Mouse (Mus musculus): ENCODE data around the gene Grm7.

Gene Grm7

DNA sequence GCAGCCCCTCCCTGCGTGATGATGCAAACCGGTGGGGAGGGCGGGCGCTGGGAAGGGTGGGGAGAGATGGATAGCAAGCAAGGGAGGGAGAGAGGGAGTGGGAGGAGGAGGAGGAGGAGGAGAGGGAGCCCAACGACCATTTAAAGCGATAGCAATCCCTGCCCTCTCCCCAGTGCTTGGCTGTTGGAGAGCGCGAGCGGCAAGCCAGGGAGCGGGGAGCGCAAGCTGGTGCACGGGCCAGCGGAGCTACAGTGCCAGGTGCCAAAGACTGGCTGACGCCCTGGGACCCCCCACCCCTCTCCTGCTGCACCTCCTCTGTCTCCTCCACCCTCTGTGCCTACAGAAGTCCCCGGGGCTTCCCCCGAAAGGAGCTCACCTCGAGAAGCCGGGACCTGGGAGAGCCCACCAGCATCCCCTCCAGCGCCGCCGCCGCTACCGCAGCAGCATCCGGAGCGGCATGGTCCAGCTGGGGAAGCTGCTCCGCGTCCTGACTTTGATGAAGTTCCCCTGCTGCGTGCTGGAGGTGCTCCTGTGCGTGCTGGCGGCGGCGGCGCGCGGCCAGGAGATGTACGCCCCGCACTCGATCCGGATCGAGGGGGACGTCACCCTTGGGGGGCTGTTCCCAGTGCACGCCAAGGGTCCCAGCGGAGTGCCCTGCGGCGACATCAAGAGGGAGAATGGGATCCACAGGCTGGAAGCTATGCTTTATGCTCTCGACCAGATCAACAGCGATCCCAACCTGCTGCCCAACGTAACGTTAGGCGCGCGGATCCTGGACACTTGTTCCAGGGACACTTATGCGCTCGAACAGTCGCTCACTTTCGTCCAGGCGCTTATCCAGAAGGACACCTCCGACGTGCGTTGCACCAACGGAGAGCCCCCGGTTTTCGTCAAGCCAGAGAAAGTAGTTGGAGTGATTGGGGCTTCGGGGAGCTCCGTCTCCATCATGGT, at the start of gene Grm7:
Gene Grm7 (plus strand): TSS at position 171 of the 951 bp plus-strand sequence.
- DNase-seq = no peak

DNA sequence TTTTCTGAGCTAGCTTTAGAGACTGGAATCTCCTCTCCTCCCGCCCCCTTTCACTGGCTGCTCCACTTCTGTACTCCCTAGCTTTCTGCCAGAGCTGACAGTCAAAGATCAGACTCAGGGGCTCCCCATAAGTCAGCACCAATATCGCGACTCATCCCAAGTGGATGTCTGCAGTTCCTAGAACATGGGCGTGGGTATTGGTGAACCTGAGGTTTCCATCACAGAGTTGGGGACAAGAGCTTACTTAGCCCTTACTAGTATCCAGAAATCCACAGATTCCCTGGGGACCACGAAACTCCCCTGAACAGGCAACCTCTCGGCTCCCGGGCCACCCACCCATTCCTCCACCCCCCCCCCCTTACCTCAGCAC, 355 bp upstream of the Grm7 start:
- DNase-seq = no peak

DNA sequence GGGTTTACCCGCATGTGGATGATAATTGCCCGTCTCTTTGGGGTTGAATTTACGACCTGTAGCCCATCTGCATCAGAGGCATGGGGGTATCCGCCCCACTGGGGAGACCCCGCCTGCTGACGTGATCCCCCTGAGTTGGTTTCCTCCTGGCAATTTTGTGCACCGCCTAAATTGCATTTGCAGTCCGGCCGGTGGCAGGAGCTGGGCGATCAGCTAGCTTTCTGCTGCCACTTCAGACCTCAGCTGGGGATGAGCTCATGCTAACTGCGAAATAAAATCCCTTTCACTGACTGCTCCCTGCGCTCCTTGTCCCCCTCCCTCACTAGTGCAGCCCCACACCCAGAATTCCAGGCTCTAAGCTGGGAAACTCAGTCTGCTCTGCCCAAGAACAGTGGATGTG, 1.5 kb downstream of the Grm7 start:
- DNase-seq = no peak

DNA sequence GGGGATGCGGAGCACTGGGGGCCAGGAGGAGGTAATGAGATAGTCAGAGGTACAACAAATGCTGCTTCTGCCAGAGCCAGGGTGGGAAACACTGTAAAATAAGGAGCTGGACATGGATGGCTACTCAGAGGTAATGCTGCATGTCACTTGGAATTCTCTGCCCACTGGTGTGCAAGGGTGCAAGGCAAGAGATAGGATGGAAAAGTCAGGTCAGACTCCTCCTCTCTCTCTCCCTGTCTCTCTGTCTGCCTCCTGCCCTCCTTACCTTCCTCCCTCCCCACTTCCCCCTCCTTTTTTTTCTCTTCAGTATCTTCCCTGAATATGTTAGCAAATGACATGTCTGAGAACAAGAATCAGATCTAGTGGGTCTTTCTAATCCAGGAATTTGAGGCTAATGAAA, 3.8 kb downstream of the Grm7 start:
- DNase-seq = no peak

DNA sequence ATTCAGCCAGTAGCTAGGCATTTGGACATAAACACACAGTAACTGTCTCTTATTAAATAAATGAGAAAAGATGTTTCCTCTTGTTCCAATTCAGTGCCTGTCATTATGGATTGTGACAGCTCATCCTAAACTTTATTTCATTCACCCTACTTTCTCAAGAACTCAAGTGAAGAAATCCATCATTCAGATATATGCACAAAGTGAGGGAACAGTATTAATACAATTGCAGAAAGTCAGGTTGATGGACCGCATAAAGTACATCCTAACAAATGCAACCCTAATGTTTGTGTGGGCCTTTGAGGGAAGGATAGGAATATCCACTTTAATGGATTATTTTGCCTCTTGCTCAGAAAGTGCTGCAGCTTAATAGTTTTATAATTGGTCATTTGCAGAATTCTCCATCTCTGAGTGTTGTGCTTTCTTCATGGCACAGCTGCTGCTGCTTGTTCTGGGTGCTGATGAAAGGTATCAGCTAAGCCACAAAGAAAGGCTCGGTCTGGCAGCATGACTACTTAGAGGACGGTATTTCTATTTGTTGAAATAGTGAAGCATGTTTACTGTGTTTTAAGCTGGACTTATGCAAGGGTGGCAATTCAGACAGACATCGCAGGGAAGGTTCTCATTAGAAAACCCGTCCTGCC, 8.1 kb downstream of the Grm7 start:
- DNase-seq = no peak

DNA sequence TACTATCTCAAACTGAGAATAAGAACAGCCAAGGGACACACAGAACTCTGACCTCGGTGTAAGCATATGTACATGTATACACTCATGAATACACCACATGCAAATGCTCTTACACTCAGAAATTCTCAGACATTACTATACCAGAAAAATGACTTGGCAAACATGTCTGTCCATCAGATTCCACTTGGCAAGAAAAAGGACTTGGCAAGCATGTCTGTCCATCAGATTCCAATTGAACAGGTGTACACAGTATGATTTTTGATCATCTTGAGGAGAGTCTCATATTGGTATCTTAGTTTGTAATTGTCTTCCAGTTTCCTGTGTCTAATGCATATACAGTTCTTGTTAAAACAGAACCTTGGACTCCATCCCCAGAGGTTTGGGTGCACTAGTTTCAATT, 19.1 kb downstream of the Grm7 start:
- DNase-seq = no peak

DNA sequence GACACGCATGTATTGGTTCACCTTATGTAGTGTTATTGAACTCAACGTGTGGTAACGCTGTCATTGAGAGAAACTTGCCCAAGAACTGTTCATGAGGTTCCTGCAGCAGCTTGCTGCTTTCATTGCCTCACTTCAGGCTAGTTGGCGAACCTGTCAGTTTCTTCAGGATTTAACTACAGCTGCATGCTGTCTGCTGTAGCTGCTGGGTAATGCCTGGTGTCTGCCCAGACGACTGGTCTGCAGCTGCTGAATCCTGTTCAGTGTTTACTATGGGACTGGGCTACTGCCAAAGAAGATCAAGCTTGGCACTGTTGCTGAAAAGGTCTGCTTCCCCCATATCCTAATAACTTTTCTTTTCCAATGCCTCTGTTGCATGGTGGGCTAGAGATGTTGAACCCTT, 23.1 kb downstream of the Grm7 start:
- DNase-seq = no peak

DNA sequence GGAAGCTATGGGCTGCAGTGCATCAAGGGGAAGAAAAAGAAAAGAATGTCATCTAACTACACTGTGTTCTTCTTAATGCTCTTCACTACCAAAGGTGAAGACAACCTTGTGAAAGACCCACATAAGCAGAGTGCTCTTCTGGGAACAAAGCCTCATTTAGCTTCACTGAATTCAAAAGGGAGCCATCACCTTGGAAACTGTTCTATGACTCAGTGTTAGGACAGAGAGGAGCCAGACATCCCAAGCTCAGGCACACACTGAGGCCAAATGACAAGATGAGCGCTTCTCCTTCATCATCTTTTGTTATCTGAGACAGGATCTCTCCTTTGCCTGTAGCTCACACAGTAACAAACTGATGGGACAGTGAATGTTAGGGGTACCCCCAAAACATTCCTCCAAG, 45.6 kb downstream of the Grm7 start:
- DNase-seq = no peak

DNA sequence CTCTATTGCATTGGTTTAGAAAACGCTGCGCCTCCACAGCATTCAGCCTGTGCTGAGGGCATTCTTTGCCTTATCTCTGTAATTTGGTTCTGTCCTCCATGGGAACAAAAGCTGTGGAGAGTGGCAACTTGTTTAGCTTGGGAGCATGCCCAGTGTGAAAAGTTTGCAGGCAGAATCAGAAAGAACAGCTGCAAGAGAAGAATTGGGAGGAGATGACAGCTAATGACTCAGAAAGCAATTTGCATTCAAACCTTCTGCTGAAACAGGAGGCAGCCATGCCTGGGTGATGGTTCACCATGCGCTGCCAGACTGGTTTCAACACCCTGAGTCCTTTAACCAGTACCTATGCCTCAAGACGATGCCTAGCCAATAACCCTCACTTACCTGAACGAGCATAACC, 64.4 kb downstream of the Grm7 start:
- no peak for DNase-seq

DNA sequence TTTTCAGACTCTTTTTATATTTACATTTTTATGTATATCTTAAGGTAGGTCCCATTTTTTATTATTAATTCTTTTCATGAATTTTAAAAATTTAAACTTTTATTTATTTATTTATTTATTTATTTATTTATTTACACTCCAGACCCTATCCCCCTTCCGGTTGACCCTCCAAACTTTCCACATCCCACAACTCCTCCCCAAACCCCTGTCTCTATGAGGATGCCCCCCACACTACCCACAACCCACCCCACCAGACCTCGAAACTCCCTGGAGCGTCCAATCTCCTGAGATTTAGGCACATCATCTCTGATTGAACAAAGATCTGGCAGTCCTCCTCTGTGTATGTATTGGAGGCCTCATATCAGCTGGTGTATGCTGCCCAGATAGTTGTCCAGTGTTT, 69.6 kb downstream of the Grm7 start:
- DNase-seq = no peak

DNA sequence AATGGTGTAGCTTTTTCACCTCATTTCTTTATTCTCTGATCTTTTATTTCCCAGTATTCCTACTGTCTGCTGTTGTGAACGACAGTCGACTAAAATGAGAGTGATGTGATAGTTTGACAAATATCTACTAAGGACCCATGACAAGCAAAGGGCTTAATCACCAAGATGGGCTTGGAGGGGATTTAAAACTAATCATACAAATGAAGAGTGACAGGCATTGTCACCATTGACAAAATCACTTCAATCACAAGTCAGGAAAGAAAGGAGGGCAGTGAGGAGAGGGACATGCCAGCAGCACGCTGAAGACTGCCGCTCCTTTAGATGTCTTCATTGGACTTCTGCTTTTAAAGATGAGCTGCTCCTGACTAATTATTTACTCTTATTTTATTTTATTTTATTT, 78.0 kb downstream of the Grm7 start:
- no peak for DNase-seq

DNA sequence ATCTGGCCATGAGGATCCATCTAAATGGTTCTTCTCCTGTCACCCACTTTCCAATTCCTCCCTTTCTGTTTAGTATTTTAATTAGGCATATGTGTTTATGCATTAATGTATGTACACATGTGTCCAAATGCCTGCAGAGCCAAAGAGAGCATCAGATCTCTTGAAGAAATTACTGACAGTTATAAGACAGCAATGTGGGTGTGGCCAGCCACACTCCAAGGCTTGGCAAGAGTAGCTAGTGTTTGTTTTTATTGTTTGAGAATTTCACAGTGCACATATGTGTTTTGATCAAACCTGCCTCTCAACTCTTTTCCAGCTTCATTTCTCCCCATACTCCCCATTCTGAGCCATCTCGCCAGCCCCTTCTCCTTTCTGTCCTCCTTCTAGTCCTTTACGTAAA, 88.5 kb downstream of the Grm7 start:
- DNase-seq = no peak

DNA sequence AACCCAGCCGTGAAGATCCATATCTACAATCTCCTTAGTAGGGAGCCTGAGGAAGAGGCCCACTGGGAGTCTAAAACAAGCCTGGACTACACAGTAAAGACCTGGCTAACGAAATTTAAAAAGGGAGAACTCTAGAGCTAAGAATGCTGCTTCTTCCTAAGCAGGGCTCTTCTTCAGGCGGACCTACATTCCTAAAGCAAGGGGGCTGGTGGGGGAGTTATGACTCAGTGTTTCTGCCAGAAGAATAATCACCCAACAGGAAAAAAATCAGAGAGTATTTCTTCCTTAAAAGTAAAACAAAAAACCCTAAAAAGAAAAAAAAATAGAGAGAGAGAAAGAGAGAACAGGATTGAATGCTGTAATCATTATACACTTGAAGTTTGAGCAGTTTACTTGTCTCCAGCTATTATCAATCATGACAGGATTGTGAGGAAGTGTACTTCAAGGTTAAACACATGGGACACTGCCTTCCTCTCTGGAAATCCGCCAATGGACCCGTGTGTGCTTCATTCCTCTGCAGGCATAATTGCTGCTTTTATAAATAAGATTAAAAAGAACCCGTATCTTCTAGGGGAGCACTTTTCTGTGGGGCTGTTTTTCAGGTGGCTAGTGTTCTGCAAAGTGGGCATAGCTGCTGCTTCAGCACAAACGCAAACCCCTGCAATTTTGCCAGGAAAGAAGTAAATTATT, 98.7 kb downstream of the Grm7 start:
- no peak for DNase-seq

DNA sequence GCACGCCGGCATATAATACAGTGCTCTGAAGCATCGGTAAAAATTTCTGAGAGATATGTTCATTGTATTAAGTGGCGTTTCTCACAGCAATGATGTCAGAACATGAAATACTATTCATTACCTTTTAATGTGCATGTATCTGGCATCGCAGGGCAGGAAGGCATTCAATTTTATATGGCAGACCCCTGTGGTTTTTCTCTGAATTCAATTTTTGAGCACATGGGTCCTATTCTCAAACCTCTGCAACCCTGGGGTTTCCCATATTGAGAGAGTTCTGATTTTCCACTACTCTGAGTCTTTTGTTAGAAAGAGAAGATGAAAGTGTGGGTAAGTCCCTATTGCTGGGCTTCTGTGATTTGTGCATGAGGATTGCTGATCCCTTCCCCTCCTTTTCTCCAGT, 110.5 kb downstream of the Grm7 start:
- DNase-seq = no peak

DNA sequence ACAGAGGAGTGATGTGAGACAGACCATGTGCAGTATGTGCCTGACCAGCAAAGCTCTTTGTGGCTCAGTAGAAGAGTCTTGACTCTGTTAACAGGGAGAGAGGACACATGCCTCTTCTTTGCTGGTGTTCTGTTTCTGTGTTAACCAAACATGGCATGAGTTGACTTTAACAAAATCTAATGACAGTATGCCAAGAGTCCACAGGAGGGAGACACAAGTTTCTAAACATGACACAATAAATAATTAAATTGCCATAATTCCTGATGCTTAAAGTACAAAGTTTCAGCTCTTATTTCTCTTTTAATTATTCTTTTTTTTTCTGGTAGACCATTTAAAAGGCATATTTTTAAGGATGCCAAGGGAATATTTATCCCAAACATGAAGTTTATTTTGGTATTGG, 124.2 kb downstream of the Grm7 start:
- DNase-seq = no peak

DNA sequence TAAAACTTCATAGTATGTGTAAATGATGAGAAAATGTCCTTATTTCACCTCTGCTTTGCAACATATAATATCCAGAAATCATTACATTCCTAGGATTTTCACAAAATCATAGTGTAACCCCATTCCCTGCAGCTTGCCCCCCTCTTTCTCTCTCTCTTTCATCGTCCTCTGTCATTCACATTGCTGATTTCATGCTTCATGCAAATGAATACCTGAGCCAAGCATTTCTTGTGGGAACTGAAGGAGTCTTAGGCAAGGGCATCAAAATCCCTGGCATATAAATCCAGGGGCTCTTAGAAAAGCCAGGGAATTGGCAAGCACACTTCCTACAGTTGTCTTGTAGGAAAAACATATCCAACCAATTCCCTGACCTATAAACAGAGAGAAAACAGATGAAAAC, 127.3 kb downstream of the Grm7 start:
- DNase-seq = no peak

DNA sequence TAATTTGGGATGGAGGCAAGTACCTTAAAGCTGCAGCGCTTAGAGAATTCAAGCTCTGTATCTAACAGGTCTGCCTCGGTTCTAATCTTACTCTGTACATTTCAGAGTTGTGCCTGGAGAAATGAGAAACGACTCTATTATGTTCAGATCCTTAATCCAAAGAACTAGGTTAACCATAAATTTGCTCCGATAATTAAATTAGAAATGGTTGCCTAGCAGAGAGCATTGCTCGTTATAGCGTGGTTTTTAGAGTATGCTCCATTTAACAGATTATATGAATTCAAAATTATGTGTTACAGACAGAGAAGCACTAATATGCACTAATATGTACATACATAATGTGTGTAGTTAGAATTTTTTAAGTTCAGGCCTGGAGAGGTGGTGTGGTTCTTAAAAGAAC, 130.7 kb downstream of the Grm7 start:
- DNase-seq = no peak

DNA sequence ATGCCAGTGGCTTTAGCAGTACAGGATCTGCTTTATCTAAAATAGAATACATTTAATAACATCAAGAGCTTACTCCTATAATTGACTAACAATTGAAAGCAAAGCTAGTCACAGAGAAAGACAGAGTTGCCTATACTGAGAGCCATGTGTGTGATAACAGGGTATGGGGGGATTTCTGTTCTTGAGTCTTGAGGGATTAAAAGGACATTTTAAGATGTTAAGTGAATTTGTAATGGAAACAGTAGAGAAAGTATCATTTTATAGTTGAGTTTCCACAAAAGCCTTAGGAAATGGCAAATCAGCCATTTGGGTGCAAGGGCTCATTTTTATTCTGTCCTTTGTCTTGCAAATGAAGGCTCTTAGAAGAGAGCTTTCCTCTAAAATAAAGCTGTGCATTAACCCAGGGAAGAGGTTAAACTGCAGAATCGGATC, 140.1 kb downstream of the Grm7 start:
- no peak for DNase-seq

DNA sequence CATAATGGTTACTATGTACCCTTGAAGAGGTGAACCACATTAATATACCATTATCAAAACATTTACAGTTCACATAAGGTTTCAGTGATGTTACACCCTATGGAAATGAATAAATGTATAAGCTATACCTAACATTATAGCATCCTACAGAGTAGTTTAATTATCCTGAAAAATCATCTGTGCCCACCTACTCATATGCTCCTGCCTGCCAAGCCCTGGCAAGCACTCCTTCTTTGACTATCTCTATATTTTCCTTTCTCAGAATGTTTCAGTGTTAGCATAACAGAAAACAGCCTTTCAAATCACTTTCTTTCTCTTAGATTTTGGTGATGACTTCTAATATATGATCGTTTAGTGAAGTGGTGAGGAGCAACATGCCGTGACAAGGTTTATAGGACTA, 147.3 kb downstream of the Grm7 start:
- DNase-seq = no peak

DNA sequence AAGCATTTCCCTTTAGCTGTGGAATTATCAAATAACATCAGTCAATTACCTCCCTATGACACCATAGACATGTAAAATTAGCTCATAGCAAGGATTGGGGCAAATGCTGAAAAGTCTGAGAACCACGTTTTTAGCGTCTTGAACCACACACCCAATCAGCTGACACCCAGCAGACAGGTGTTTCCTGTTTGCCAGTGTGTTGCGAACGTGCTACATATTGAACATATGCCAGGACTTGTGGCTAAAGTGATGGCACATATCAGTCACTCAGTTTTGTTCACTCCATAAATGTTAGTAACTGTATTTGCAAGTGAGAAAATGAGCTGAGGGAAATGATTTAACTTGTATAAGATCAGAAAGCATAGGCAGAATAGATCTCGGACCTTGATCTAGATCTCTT, 162.1 kb downstream of the Grm7 start:
- DNase-seq = no peak

DNA sequence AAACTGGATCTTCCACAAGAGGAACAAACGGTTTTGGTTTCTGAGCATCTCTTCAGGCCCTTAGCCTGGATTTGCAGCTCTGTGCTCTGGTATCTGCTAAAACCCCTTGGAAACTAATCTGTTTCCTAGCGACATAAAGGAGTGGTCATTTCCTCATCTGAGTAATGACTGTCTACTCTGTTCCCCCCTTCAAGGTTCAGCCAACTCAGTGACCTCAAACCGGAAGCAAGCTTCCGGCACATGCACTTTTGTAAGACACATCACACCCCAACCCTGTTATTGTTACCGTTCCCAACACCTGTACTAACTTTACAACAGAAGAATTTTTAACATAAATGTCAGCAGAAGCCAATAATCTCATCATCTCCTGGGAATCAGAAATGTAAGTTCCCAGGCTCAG, 166.8 kb downstream of the Grm7 start:
- no peak for DNase-seq

DNA sequence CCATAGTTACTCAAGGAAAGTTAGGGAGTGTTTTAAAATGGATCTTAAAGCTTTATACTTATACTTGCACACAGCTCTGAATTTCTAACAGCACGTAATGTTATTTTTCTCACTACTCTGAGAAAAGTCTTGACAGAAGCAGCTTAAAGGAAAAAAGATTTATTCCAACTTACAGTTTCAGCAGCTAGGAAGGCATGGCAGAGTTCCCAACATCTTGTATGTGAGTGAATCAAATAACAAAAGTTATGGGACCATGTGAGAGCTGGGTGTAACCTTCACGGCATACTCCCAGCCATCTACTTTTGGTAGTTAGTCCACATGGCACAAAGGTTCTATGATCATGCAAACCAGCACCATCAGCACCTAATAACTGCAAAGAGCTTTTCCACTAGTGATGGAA, 172.9 kb downstream of the Grm7 start:
- no peak for DNase-seq

DNA sequence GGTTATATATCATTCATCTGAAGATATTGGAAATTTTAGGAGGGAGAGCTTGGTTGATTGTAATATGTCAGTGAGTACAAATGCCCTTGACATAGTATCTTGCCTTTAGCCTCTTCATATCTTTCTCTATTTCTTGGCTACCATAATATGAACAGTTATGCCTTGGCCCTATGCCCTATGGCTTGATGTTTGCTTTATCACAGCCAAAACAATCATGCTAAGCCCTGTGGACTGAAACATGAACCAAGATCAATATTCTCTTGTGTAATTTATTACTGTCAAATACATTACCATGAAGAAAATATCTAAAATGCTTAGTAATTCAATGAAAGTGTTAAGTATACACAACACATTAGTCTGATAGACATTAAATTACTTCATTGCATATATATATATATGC, 222.9 kb downstream of the Grm7 start:
- no peak for DNase-seq

DNA sequence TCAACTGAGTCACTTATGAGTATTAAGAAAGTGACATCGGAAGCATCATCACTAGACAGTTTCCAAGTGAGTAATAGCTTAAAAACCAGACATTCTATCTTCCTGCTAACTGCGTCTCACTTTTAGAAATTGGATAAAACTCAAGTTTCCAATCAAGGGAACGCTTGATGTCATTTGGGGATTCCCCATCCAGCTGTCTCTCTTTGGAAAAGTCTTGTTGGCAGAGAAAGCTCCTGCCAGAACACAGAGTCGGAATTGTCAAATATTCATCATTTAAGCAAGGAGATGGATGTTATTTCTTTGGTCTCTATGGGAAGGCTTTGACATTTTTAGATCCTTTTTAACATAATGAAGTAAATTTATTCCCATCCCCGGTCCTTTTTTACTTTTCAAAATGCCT, 336.6 kb downstream of the Grm7 start:
- no peak for DNase-seq

Measured in lung, adult 18-20 months (tissue).